Mouse (Mus musculus): ENCODE measurements around the gene Ptprm.

DNA sequence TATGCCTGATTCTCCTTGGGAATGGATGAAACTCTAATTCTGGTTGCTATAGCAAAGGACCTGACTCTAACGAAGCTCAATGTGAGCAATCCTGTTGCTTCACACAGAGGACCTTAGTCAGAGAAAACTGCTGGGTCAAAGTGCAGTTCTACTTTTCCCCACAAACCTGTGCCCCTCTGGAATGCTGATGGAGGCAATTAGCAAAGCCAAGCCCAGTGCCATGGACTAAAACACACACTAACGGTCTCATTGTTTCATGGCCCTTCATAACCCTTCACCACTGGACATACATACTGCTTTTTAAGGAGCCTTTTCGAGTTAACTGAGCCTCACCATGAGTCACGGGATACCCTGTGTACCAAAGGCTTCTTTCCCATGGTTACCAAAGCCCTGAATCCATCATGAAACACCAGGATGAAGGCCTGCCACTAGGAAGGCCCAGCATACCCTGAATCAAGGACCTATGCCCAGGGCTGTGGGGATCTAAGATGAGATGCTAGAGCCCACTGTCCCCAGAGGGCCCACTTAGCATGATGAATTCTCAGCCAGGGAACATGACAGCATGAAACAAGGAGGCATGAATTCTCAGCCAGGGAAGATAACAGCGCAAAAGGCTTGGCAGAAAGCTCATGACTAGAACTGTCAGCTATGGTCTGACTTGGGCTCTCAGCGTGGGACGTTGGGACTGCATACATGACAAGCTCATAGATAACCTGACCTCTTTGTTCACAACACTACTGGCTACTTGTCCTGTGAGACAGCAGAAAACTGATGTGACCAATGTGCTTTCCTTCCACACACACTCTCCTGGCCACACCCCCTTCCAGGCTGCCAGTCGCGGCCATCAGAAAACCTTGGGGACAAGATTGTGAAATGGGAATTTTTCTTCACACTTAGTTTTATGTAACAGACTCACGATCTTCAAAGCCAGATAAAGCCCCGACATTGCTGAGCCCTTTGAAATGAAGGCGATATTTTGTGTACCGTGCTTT lies 57.4 kb downstream of the Ptprm start:
- TF ChIP-seq CTCF (IDR thresholded peaks at IDR 0.05; ENCODE audit: borderline replicate concordance, extremely low read depth, insufficient read depth, insufficient read length) (no peak), POLR2A (IDR thresholded peaks at IDR 0.05; ENCODE audit: borderline replicate concordance, extremely low read depth, insufficient read depth, insufficient read length, poor library complexity, severe bottlenecking) (no peak)

All from brain, embryonic 14.5 days (tissue).